Mouse (Mus musculus) c-Kit-positive CD71-positive TER-119-positive erythroid progenitor cells, embryonic 14.5 days (primary cell): ENCODE data around the gene Zfp978.
"Not testable (repeated sequence)": the region's sequence is repeated elsewhere in the genome, so short reads cannot be mapped to it uniquely, and the experiment has no call there.

ENCODE experiments used
- DNase-seq: peaks from one replicate; pipeline ENCODE4 v3.0.0-alpha.2; 2013; ENCODE audit warnings: low spot score

The Zfp978 gene

DNA sequence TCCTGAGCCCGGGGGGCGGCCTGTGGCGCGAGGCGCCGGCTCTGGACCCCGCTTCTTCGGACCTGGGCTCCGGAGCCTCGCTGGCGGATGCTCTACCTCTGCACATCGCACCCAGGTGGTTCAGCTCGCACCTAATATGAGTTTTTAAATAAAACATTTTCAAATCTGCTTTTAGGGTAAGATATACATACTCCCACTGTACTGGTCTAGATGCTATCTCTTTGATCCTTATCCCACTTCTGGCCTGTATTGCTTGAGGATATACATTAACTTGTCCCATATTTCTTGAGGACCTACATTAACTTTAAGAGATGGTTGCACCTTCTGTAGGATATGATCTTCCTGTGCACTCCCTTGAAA is 46.3 kb downstream of the Zfp978 start:
- DNase-seq = no peak

DNA sequence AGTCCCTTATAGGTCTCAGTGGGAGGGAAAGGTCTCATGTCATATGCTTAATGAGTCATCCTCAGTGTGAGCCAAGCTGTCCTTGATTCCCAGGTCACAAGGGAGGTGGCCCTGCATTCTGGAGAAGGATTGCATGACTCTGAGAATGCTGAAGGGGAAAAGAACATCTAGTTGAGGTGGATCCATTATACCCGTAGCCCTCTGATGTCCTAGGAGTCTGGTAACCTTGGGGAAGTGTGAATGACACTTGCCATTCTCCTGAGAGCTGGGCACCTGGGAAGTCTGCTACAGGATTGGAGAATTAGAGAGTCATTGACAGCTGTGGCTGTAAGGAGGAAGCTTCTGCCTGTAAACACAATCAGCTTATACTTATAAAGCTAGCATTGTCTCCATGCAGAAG is 55.3 kb downstream of the Zfp978 start:
- DNase-seq = not testable (repeated sequence)

DNA sequence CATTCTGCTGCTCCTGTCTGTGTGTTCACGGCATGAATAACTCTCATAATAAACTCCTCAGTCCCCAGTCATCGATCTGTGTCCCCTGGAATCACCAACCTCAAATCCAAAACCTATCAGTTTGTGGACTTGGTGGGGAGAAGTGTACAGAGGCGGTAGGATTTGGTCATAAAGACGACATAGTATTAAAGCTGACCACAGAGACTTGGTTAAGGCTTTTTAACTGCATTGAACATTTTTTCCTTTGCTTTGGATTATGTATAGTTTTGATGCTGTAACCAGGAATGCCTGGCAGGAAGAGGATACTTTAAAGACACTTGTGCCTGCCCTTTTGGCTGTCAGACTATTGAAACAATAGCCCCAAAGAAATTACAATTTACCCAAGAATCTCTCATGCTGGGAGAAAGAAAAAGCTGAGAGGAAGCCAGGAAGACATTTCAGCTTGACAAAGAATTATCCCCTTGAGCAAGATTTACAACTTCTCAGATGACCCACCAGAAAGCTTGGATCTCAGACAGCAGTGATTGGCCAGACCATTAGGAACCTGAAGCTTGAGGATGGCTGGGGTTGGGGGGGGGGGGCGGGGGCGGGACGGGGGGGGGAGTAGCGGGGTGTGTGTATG is 56.2 kb downstream of the Zfp978 start:
- no peak for DNase-seq

DNA sequence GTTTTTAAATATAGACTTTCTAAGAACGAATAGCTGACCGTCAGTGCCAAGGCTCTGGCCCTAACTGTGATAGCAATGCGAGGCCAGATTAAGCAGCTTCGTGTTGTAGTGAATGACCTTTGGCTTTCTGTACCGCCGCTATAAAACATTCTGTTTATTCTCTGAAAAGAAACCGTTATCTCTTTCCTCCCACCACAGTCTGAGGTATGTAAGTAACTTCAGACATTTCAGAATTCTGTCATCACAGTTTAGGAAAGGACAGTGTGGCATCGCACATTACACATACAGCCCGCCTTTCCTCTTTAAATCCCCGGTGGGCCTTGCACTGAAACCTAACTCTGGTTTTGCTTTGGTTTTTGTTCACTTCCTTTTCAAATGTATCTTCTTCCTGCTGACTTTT is 56.8 kb downstream of the Zfp978 start:
- DNase-seq = no peak

DNA sequence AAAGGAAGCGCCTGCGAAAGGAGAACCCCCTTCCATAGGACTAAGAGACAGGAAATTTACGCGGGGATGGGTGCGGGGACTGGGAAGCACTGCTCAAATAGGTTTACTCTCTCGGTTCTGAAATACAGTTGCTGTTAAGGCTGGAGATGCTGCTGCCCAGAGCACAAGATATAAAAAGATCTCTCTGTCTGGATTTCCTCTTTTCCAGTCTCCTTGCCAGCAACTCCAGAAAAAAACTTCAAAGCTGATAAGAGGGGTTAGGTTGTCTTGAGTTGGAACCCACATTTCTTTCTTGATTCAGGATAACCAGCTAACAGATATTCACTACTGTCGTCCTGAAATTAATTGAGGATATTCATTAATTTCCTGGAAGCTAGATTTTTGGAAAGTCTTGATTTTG is 57.2 kb downstream of the Zfp978 start:
- not testable (repeated sequence) for DNase-seq

DNA sequence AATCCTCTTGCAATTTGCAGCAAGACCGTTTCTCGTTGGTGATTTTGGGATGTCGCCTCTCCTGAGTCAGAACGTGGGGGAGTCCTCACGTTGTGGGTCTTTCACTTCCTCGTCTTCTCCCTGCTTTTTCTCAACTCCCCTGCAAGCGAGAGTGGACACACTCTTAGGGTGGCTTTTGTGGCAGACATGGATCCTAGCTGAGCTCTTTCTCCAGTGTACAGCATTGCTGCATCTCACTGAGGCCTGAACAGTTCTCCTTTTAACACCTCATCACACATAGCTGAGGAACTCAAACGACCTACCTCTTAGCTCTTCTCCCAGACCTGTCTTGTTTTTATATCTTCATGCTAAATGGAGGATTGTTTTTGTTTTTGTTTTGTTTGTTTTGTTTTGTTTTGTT is 58.1 kb downstream of the Zfp978 start:
- not testable (repeated sequence) for DNase-seq

DNA sequence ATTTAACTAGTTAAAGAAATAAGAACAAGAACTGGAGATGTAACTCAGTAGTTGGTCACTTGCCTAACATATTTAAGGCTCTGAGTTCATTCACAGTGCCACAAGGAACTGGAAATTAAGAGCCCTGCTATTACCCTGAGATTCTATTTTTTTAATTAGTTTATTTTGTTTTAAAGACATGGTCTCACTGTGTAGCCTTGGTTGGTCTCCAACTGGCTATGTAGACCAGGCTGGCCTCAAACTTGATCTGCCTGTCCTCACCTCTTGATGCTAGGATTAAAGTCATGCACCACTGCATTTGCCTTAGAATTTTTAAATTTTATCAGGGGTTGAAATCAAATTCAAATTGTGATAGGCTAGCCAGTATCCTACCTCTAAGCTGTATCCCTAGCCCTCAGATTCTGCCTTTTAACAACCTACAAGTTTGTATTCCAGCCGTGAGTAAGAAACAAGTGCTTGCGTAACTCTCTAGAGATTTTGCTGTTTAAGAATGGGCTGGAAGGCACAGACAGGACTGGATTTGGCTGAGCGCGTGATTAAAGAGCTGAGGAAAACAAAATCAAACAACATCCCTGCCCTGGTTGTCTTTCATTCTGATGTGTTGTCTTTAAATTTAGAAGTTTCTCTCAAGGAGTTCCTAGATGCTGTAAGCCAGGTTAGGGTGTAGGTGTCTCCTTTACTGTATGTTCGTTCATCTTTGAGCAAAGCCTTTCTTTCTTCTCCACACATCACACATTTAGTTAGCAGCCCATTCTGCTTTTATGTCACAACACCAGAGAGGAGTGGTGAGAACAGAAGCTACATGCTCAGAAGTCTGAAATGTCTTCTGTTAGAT is 58.9 kb downstream of the Zfp978 start:
- DNase-seq = not testable (repeated sequence)

DNA sequence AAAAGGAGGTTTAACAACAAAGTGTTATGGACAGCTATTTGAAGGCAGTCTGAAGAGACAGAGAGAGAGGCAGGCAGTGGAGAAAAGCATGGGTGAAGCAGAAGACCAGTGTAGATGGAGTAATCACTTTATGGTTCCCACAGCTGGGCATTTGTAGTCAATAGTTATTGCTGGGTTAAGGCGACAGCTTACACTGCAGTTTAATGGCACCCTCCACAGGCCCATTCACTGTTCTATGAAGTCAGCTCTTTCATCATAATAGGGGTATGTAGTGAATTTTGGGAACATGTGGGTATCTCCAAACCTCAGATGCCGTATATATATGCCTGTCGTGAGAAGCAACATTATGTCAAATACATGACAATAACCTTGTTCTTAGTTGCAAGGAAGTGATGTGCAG is 59.7 kb downstream of the Zfp978 start:
- no peak for DNase-seq

DNA sequence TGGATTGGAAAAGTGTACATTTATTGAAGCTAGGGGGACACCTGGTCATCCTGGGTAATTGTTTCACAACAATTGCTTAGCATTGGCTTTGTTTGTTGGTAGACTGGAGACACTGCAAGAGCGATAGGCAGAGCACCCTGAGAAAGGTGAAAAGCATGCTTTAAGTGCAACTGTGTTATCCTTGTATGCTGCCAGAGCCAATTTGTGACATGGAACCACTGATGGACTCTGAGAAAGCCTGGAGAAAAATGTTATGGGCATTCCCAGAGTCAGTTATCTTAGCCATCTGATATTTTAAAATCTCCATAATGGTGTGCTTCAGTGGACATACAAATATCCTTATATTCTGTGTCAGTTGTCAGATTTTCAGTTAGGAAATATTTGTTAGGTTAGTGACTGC is 60.2 kb downstream of the Zfp978 start:
- not testable (repeated sequence) for DNase-seq

DNA sequence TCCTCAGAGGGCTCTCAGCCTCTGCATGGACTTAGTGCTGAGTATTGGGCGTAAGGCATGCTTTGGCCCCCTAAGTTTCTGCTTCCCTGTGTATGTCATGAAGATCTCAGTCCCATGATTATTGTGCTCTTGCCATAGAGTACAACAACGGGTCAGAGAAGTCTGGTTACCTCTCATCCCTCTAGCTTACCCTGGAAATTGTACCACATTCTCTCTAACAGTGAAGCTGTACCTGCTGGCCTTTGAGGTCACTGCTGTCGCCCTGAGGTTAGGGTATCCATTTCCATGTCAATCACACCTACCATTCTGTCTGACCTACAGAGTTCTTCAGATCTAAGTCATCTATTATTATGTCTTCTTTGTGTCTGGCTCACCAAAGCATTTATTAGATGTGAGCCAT is 62.0 kb downstream of the Zfp978 start:
- no peak for DNase-seq

DNA sequence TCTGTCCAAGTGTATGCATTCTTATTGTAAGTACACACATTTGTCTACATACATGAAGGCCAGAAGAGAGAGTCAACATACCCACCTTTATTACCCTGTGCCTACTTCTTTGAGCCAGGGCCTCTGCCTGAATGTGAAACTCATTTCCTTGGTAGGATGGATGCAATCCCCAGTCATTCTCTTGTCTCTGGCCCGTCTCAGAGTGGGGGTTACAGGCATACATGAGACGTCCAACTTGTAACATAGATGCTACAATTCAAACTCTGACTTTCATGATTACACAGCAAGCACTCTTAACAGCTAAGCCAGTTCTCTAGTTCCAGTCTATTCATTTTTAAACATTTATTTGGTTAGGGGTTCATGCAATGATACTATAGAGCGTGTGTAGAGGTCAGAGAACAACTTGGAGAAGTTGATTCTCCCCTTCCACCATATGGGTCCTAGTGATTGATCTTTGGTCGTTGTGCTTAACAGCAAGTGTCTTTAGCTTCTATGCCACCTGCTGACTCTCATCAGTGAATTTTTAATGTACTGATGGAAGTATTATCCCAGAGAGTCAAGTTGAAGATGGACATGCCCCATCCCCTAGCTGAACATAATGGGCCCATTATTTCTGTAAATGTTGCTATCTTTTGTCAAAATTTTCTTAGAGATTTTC is 62.7 kb downstream of the Zfp978 start:
- DNase-seq = no peak

DNA sequence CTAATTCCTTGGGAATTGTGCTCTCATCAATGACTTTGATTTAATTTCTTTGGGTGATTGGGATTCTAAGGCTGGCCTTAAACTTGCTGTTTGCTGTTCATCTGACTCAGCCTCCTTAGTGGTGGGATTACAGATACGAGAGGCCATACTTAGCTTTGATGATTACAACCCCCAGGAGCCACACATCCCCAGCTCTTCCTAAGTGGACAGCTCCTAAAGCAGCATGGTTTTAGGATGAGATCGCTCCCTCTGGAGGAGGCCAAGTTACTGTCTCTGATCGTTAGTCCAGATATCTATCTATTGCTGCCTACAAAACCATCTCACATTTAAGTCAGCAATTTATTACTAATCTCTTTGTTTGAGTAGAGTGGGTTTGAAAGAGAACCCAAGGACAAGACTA is 63.3 kb downstream of the Zfp978 start:
- not testable (repeated sequence) for DNase-seq

DNA sequence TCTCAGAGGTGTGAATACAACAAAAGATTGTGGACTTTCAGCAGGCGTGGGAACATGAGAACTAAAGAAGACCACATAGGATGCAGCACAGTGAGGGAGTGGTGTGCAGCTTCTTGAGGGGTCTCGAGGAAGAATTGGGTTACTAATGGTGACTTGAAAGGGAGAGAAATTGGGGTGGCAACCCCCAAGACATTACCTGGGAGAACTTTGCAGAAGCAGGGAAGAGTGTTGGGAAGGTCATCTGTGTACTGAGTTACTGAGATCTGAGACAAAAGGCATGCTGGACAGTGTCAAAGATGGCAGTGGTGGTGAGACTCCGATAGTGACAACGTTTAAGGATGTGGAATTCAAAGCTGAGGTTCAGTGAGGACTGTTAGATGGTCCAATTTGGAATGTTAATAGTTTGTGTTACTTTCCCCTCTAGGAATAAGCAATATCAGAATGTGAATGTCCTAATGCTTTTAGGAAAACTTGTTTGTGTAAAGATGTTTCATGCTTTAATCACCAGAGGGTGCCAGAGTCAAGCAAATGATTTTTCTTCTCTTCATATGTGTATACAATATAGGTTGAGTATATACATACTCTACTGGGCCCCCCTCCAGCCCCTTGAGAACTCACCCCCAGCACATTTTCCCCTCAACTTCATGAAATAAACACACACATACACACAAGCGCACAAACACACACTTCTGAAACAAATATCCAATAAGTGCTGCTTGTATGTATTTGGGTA is 64.7 kb downstream of the Zfp978 start:
- DNase-seq = not testable (repeated sequence)

DNA sequence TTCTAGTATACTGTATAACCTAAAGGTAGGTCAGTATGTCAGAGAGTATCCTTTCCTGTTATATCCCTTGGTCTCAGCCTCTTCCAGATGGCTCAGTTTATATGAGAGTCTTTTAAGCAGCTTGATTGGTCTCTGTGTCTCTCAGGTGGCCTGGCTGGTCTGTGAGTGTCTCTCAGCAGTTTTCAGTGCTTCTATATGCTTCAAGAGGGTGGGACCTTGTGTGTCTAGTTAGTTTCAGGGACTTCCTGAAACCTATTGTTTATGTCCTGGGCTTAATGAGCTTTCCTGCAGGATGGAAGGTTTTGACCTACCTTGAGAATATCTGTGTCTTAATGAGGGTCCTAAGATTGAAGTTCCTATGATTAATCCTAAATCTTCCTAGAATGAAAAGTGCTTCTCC is 69.5 kb downstream of the Zfp978 start:
- DNase-seq = no peak

DNA sequence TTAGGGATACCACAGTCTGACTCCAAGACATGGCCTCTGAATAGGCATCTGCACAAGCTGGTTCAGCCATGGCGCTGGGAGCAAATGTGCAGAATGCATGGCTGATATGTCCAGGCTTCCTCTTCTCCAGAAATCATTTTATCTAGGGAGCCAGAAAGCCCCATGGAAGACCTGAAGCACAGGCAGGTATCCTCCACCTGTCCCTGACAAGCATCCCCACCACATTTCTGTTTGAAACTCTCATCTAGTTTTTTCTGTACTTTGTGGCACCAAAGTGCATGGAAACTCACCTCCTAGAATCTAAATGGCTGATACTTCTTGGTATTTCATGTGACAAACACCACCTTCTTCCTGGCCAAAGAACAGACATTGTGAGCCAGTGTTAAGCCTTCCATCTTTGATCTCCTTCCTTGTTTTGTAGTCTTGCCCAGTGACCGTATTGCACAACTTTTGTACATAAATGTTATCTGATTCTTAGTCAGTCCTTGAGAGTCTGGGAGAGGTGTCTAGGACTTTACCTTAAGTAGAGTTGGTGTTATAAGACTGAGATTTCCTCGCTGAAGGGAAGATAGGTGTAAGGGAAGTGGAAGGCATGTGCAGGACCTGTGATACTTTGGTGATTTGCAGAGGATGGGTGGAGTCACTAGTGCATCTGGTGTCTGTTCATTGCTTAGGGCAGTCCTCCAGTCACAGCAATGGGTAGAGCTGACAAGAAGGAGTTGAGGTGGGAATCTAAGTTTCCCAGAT is 70.8 kb downstream of the Zfp978 start:
- not testable (repeated sequence) for DNase-seq

DNA sequence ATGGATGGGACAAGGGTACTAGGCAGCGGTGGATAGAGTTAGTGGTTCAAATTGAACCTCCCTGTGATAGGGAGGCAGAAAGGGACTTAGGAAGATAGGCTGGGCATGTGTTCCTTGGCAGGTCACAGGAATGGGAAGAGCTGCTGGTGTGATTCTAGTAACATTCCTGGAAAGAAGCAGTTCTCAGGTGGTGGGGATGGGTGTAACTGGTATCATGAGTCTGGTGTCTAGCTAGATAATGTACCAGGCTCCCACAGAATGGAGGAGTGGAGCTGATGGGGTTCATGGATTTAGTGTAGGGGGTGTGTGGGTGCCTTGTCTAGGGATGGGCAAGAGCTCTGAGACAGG is 71.3 kb downstream of the Zfp978 start:
- no peak for DNase-seq

DNA sequence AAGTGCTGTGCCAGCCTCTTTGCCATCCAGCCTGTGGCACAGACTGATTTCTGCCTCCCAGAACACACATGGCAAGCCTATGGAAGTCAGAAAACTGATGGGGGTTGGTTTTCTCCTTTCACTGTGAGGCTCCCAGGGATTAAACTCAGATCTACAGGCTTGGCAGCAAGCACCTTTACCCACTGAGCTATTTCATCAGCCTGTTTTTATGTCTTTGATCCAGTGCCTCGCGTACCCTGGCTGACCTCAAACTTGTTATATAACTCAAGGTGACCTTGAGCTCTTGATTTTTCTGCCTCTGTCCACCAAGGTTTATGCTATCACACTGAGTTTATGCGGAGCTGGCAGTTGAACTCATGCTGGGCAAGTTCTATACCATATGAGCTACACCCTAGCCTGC is 71.9 kb downstream of the Zfp978 start:
- DNase-seq = no peak

DNA sequence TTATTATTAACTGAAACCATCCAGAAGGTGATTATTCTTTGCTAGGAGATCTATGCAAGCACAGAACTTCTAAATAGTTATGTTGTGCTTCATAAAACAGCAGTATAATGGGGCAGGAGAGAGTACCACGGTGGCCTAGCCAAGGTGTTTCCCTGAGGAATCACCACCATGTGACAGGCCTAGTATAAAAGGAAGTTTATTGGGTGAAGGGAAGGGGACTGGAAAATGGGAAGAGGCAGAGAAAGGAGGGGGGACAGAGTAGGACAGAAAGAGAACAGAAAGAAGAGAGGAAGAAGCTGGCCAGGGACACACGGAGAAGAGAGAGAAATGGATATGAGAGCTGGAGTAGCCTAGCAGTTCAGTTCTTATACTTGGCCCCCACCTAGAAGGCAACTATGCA is 72.8 kb downstream of the Zfp978 start:
- DNase-seq = no peak
